Mouse (Mus musculus): Measurements from ENCODE around the gene Pptc7.
A peak's percentile ranks its signal among the peaks of the same experiment; 100 is the strongest.

DNA sequence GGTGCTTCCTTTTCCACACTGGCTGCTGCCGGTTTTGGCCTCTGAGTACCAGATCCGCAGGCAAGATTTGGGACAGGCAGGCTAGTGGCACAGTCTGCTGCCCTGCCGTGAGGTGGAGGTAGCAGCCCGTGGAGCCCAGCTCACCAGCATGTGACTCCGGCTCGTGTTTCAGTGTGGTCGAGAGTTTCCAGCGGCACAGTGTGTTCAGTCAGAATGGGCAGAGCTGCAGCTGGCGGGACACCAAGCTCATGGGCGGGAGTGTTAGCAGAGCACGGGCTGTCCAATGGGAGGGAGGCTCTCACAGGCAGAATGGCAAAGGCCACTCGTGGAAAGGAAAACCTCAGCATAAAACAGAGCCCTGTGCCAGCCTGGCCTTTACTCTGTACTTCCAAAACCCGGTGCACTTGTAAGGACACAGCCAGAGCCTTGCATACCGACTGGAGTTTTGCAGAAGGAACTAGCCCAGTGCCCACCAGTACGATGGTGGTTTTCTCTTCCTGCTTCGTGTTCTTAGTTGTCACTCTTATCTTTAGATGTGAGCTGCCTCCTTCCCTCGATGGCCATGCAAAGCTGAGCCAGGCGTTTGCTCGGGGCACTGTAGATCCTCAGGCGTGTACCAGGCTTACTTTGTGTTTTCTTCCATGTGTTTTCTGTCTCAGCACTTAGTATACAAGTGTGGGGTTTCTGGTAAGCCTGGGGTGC is 31.0 kb downstream of the Pptc7 start:
- TF ChIP-seq CTCF (IDR thresholded peaks at IDR 0.05; ENCODE audit: borderline replicate concordance, insufficient read depth, low read depth, low read length) = peak; percentile 35; the same call in 1 of the 2 replicates
- no peak for TF ChIP-seq POLR2A (IDR thresholded peaks at IDR 0.05; ENCODE audit: borderline replicate concordance, insufficient read depth, low read length)
